Mouse (Mus musculus): Measurements from ENCODE around the gene Aph1a. TPM values are rescaled to one million over a fixed set of nuclear protein-coding genes. Genes with fewer than 3 reads are reported as not detected.

Aph1a gene
- total and polyA plus RNA-seq, 3 experiments, result 110 to 170 TPM; not detected in 1

- Histone ChIP-seq H3K9me3 (replicated peaks; ENCODE audit: insufficient read depth, low read length) (no peaks in the 10 kb centered on the region), H3K36me3 (ENCODE audit: control insufficient read depth in 1 of 2, insufficient read depth in 2 of 2, low read length in 2 of 2) (peaks cover 0 to 38% of the 10 kb centered on the region in 2 experiments; a peak in 2 of 4 replicates), H3K27me3 (ENCODE audit: control insufficient read depth in 1 of 2, insufficient read depth in 2 of 2, low read length in 2 of 2) (no peaks in the 10 kb centered on the region), H3K4me3 (ENCODE audit: control insufficient read depth in 1 of 2, insufficient read depth in 1 of 2, low read depth in 2 of 2, low read length in 2 of 2) (peak overlapping the region; percentile 54 to 70), H3K9ac (ENCODE audit: control insufficient read depth, low read depth, low read length, poor library complexity, severe bottlenecking) (peak overlapping the region; percentile 83), H3K4me1 (ENCODE audit: control insufficient read depth in 1 of 2, insufficient read depth in 2 of 2, low read length in 2 of 2) (peaks cover 17 to 30% of the 10 kb centered on the region in 2 experiments), H3K27ac (ENCODE audit: control insufficient read depth, low read depth, low read length) (peak overlapping the region; percentile 90), H3K79me2 (ENCODE audit: control insufficient read depth, insufficient read depth, low read length, poor library complexity) (peaks cover 39% of the 10 kb centered on the region)
- TF ChIP-seq POLR2AphosphoS2 (IDR thresholded peaks at IDR 0.05; ENCODE audit: low read length) (no peak), MAZ (IDR thresholded peaks at IDR 0.05; ENCODE audit: low read depth, low read length) (no peak), MYC (IDR thresholded peaks at IDR 0.05; ENCODE audit: low read depth, low read length) (no peak), CHD1 (IDR thresholded peaks at IDR 0.05; ENCODE audit: low read depth, low read length) (peak; percentile 95; the same call in 1 of the 2 replicates), TBP (IDR thresholded peaks at IDR 0.05; ENCODE audit: low read depth, low read length) (no peak)
- DNase-seq (ENCODE audit: low read depth, low spot score), result no peak
These were observed 34.5 kb downstream of the Aph1a start for GRCm38 (mm10) chr3:95928261-95928657.

DNA sequence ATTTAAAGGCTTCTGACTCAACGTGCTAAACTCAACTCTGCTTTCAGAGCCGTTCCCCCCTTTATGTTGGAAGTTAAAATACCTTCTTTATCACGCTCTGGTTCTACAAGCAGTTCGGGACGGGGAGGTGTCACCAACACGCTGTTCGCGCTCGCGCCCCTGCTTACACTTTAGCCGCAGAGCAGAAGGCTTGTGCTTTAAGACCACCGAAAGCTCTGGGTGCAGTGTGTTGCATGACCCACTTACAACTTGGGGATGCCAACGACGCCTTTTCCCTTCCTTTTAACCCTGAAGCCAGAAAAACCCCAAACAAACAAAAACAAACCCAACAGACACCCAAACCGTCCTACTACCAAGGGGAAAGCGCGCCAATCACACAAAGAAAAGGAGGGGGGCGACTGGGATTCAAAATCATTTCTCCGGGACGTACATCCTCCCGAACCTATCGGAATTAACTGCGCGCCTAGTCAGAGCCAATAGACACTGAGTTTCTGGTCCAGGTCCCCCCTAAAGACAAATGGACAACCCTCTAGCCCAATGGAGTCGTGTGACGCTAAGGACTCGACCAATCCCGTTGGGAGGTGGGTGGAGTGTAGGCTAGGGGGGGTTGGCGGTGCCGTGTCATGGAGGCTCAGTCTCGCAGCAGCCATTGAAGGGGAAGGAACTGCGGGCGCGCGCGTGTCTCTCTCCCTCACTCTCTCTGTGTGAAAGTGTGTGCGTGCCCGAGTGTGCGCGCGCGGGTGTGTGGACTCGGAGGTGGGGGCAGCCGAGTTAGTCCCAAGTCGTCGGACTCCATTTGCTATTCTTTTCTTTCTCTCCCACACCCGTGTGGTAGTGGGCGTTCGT, 35.1 kb downstream of the Aph1a start, which contains the start of gene Anp32e:
Gene Anp32e, plus strand, starts transcription at position 589 of the 846 bp plus-strand sequence.
- H3K9ac ChIP-seq (ENCODE audit: control insufficient read depth, low read depth, low read length, poor library complexity, severe bottlenecking), result peak within 1 kb of the TSS; percentile 89
- peaks cover 43% of the 10 kb centered on the region for H3K79me2 ChIP-seq (ENCODE audit: control insufficient read depth, insufficient read depth, low read length, poor library complexity)
- H3K9me3 ChIP-seq (replicated peaks; ENCODE audit: insufficient read depth, low read length), result no peaks in the 10 kb centered on the region
- DNase-seq (ENCODE audit: low read depth, low spot score), result peak; percentile 100
- peaks cover 2 to 37% of the 10 kb centered on the region in 2 experiments; a peak in 3 of 4 replicates for H3K36me3 ChIP-seq (ENCODE audit: control insufficient read depth in 1 of 2, insufficient read depth in 2 of 2, low read length in 2 of 2)
- peaks cover 13 to 30% of the 10 kb centered on the region in 2 experiments for H3K4me1 ChIP-seq (ENCODE audit: control insufficient read depth in 1 of 2, insufficient read depth in 2 of 2, low read length in 2 of 2)
- H3K27me3 ChIP-seq (ENCODE audit: control insufficient read depth in 1 of 2, insufficient read depth in 2 of 2, low read length in 2 of 2), result no peaks in the 10 kb centered on the region
- H3K4me3 ChIP-seq (ENCODE audit: control insufficient read depth in 1 of 2, insufficient read depth in 1 of 2, low read depth in 2 of 2, low read length in 2 of 2), result peak within 1 kb of the TSS; percentile 67 to 88
- H3K27ac ChIP-seq (ENCODE audit: control insufficient read depth, low read depth, low read length), result peak within 1 kb of the TSS; percentile 90
- TF ChIP-seq MXI1 (IDR thresholded peaks at IDR 0.05; ENCODE audit: low read depth, low read length), result peak; percentile 85
- TF ChIP-seq ZC3H11A (IDR thresholded peaks at IDR 0.05; ENCODE audit: low read depth, low read length), result no peak
- TF ChIP-seq TAL1 (IDR thresholded peaks at IDR 0.05; ENCODE audit: low read length), result no peak
- TF ChIP-seq ZKSCAN1 (IDR thresholded peaks at IDR 0.05; ENCODE audit: low read depth, low read length), result no peak
- TF ChIP-seq MAFK (IDR thresholded peaks at IDR 0.05; ENCODE audit: borderline replicate concordance, low read depth, low read length), result no peak
- peak; percentile 91 for TF ChIP-seq MAX (IDR thresholded peaks at IDR 0.05; ENCODE audit: low read length)
- TF ChIP-seq NRF1 (IDR thresholded peaks at IDR 0.05; ENCODE audit: insufficient read depth, low read depth, low read length, poor library complexity, severe bottlenecking), result peak; percentile 55; the same call in 1 of the 2 replicates
- no peak for TF ChIP-seq GABPA (IDR thresholded peaks at IDR 0.05; ENCODE audit: low read depth, low read length)
- peak; percentile 99 for TF ChIP-seq TBP (IDR thresholded peaks at IDR 0.05; ENCODE audit: low read depth, low read length)
- TF ChIP-seq POLR2A (IDR thresholded peaks at IDR 0.05; ENCODE audit: control insufficient read depth in 1 of 2, insufficient read depth in 1 of 2, low read depth in 1 of 2, low read length in 2 of 2, poor library complexity in 1 of 2), result peak; percentile 92 to 97
- no peak for TF ChIP-seq SMC3 (IDR thresholded peaks at IDR 0.05; ENCODE audit: low read depth, low read length)
- TF ChIP-seq NELFE (IDR thresholded peaks at IDR 0.05; ENCODE audit: low read depth, low read length), result peak; percentile 96
- no peak; the same call in 1 of the 2 replicates for TF ChIP-seq JUND (IDR thresholded peaks at IDR 0.05; ENCODE audit: low read depth, low read length)
- TF ChIP-seq POLR2AphosphoS2 (IDR thresholded peaks at IDR 0.05; ENCODE audit: low read length), result peak; percentile 94
- no peak for TF ChIP-seq CTCF (IDR thresholded peaks at IDR 0.05 in 2 of 3, conservative IDR thresholded peaks at IDR 0.05 in 1 of 3; ENCODE audit: control insufficient read depth in 1 of 3, insufficient read depth in 1 of 3, low read depth in 2 of 3, low read length in 3 of 3, poor library complexity in 1 of 3, severe bottlenecking in 1 of 3)
- no peak for TF ChIP-seq RAD21 (IDR thresholded peaks at IDR 0.05; ENCODE audit: low read depth, low read length)
- TF ChIP-seq BHLHE40 (IDR thresholded peaks at IDR 0.05; ENCODE audit: borderline replicate concordance, low read depth, low read length), result no peak
- TF ChIP-seq ZMIZ1 (IDR thresholded peaks at IDR 0.05; ENCODE audit: low read depth, low read length), result peak; percentile 90
- no peak; the same call in 1 of the 2 replicates for TF ChIP-seq ELF1 (IDR thresholded peaks at IDR 0.05; ENCODE audit: low read depth, low read length)
- no peak for TF ChIP-seq MEF2A (IDR thresholded peaks at IDR 0.05; ENCODE audit: extremely low read depth, insufficient replicate concordance, low read depth, low read length, poor library complexity, severe bottlenecking)
- peak; percentile 74 for TF ChIP-seq KAT2A (conservative IDR thresholded peaks at IDR 0.05; ENCODE audit: low read depth, low read length)
- peak; percentile 80; the same call in 1 of the 2 replicates for TF ChIP-seq UBTF (IDR thresholded peaks at IDR 0.05; ENCODE audit: borderline replicate concordance, insufficient read depth, low read depth, low read length)
- peak; percentile 99 for TF ChIP-seq TCF12 (IDR thresholded peaks at IDR 0.05; ENCODE audit: low read depth, low read length)
- peak; percentile 78; the same call in 1 of the 2 replicates for TF ChIP-seq MYB (IDR thresholded peaks at IDR 0.05; ENCODE audit: low read depth, low read length)
- TF ChIP-seq MAZ (IDR thresholded peaks at IDR 0.05; ENCODE audit: low read depth, low read length), result peak; percentile 92
- no peak for TF ChIP-seq ZNF384 (IDR thresholded peaks at IDR 0.05; ENCODE audit: low read depth, low read length)
- peak; percentile 31 to 60; a peak in 3 of 4 replicates for TF ChIP-seq EP300 (IDR thresholded peaks at IDR 0.05; ENCODE audit: low read depth in 1 of 2, low read length in 2 of 2)
